9 mouse cellular contexts compared by ENCODE assay signal in genomic region chr13:59092858-59093154, GRCm38 (mm10).
DNase-seq lines count a peak whose midpoint lies in the region; ATAC-seq lines count a peak whose summit lies in the region.
"Had no signal": no experiment of that assay in that cellular context is flagged by ENCODE, and none has a peak within 500 bp of the region (broad histone marks: within the 10 kb centered on the region; RNA-seq: fewer than 3 reads in every experiment).

No protein-coding gene starts in this region.

- H3K27me3 ChIP-seq in embryonic facial prominence, embryonic 14.5 days (replicated peaks; ENCODE audit: control insufficient read depth, insufficient read depth, low read length) = no peaks in the 10 kb centered on the region
- no peaks in the 10 kb centered on the region for H3K27me3 ChIP-seq in midbrain, embryonic 15.5 days (replicated peaks)
- H3K27me3 ChIP-seq: liver, embryonic 13.5 days had no signal

- H3K9me3 ChIP-seq in embryonic facial prominence, embryonic 14.5 days (ENCODE audit: control insufficient read depth, low read length) = no peaks in the 10 kb centered on the region
- H3K9me3 ChIP-seq in midbrain, embryonic 15.5 days = no peaks in the 10 kb centered on the region
- H3K9me3 ChIP-seq: liver, embryonic 13.5 days had no signal

- WGBS in embryonic facial prominence, embryonic 14.5 days = 14% methylated on average over 4 of the region's 4 CpGs
- 5% methylated on average over 4 of the region's 4 CpGs for WGBS in midbrain, embryonic 15.5 days

- intact Hi-C loops in gastrocnemius, postnatal 14 days (cut with DNase I; ENCODE audit: low total_unique reads) = no loop called here
- intact Hi-C loops in gastrocnemius, postnatal 36 days (cut with DNase I) = no loop called here

- H3K4me2 ChIP-seq in embryonic facial prominence, embryonic 14.5 days (ENCODE audit: low read depth, low read length) = no peak overlapping the region
- peak overlapping the region; percentile 37 for H3K4me2 ChIP-seq in midbrain, embryonic 15.5 days
- H3K4me2 ChIP-seq: liver, embryonic 13.5 days had no signal

- peaks cover 13% of the 10 kb centered on the region; the same call in 1 of the 2 replicates for H3K4me1 ChIP-seq in embryonic facial prominence, embryonic 14.5 days (ENCODE audit: control insufficient read depth, insufficient read depth, low read length)
- H3K4me1 ChIP-seq in midbrain, embryonic 15.5 days = peaks cover 60% of the 10 kb centered on the region
- H3K4me1 ChIP-seq: liver, embryonic 13.5 days had no signal

- H3K4me3 ChIP-seq in embryonic facial prominence, embryonic 14.5 days (ENCODE audit: low read depth, low read length) = no peak overlapping the region
- no peak overlapping the region for H3K4me3 ChIP-seq in midbrain, embryonic 15.5 days
- H3K4me3 ChIP-seq: liver, embryonic 13.5 days had no signal

- H3K27ac ChIP-seq in embryonic facial prominence, embryonic 14.5 days (replicated peaks; ENCODE audit: low read depth, low read length) = no peak overlapping the region
- H3K27ac ChIP-seq in midbrain, embryonic 15.5 days = peak overlapping the region; percentile 97
- H3K27ac ChIP-seq: liver, embryonic 13.5 days had no signal

- no peak overlapping the region for H3K9ac ChIP-seq in embryonic facial prominence, embryonic 14.5 days (ENCODE audit: low read depth, low read length)
- H3K9ac ChIP-seq in midbrain, embryonic 15.5 days = peak overlapping the region; percentile 32
- H3K9ac ChIP-seq: liver, embryonic 13.5 days had no signal

- H3K36me3 ChIP-seq in embryonic facial prominence, embryonic 14.5 days (ENCODE audit: control insufficient read depth, insufficient read depth, low read length) = no peaks in the 10 kb centered on the region
- H3K36me3 ChIP-seq in midbrain, embryonic 15.5 days (replicated peaks) = no peaks in the 10 kb centered on the region
- H3K36me3 ChIP-seq: liver, embryonic 13.5 days had no signal

- ATAC-seq in embryonic facial prominence, embryonic 14.5 days (ENCODE audit: low read depth) = peak; percentile 80
- ATAC-seq in midbrain, embryonic 15.5 days (replicated peaks) = peak; percentile 95
- ATAC-seq in activated CD4-positive, CD25-positive, alpha-beta regulatory T cell, adult 4 months = no peak

- DNase-seq in cerebellum, adult 9-10 months = peak; percentile 31
- peak; percentile 67 for DNase-seq in embryonic facial prominence, embryonic 14.5 days (ENCODE audit: low spot score)
- DNase-seq in layer of hippocampus, adult 8-10 months (ENCODE audit: low spot score in 2 of 2) = peak; percentile 80 to 88
- DNase-seq in gastrocnemius, postnatal 14 days = no peak
- DNase-seq in gastrocnemius, postnatal 36 days = no peak
- no peak for DNase-seq in urinary bladder, postnatal 36 days (ENCODE audit: low spot score in 2 of 2)
- DNase-seq: liver, embryonic 13.5 days had no signal

Comparison
In these comparisons a context has a peak if more than half of its experiments do, and no peak if none do; other contexts are left out.
1. DNase-seq: peak in cerebellum, adult 9-10 months (single experiment), embryonic facial prominence, embryonic 14.5 days (single experiment) and layer of hippocampus, adult 8-10 months (2 of 2); none in gastrocnemius, postnatal 14 days (single experiment), gastrocnemius, postnatal 36 days (0 of 2) and urinary bladder, postnatal 36 days (0 of 2).